Mouse (Mus musculus): ENCODE data around the gene Slc22a27. TPM values are rescaled to one million over a fixed set of nuclear protein-coding genes. Genes with fewer than 3 reads are reported as not detected.
"Not testable (repeated sequence)": the region's sequence is repeated elsewhere in the genome, so short reads cannot be mapped to it uniquely, and the experiment has no call there.

Gene Slc22a27
- total RNA-seq (2021) = not detected

- DNase-seq (ENCODE audit: low spot score) = not testable (repeated sequence)
- intact Hi-C loops (cut with DNase I) = loop anchor here (10.0 kb wide), 1 partner anchor 299 kb away; no protein-coding TSS in a partner anchor
These were observed at the start of gene Slc22a27 for GRCm38 (mm10) chr19:7965927-7966326. Slc22a27 (minus strand) TSS chr19:7966027.

DNA sequence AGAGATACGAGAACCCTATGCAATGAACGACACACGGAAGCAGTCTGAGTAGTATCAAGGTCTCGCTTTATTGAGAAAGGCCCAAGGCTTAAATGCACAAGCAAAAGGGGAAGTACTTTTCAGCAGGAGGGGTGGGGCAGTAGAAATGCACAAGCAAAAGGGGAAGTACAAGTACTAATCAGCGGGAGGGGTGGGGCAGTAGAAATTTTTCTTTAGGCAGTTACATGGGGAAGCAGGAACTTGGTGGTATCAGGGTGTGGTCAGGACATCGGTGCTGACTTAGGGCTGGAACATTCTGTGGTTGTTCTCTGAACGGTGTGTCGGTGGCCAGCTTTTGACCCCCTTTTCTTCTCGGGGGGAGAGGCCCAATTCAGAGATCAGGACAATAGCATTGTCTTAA, 45.8 kb upstream of the Slc22a27 start:
- intact Hi-C loops (cut with DNase I); DNase-seq (ENCODE audit: low spot score): not testable (repeated sequence)

DNA sequence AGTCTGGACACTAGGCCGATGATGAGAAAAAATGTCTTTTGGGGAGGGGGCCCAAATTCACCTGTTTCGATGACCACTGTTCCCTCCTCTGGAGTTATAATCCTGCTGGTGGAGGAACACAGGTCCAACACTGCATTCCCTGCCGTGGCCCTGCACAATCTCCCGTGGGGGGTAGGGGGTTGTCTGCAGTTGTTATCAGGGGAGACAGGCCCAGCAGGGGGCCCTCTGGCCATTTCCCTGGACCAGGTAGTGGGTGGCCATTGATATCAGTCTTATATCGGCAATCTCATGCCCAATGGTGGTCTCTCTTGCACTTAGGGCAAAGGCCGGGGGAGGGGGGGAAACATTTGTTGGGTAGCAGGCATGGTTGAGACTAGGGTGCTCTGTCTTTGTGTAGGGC, 43.3 kb upstream of the Slc22a27 start:
- intact Hi-C loops (cut with DNase I); DNase-seq (ENCODE audit: low spot score): not testable (repeated sequence)

- intact Hi-C loops (cut with DNase I) = loop anchor here (10.0 kb wide), 1 partner anchor 296 kb away; no protein-coding TSS in a partner anchor
- DNase-seq (ENCODE audit: low spot score) = no peak
These were observed 2.9 kb upstream of the Slc22a27 start for GRCm38 (mm10) chr19:7968703-7969102.

- DNase-seq (ENCODE audit: low spot score) = not testable (repeated sequence)
- intact Hi-C loops (cut with DNase I) = loop anchor here (10.0 kb wide), 1 partner anchor 298 kb away; no protein-coding TSS in a partner anchor
These were observed 723 bp upstream of the Slc22a27 start for GRCm38 (mm10) chr19:7966550-7966949.

- DNase-seq (ENCODE audit: low spot score); intact Hi-C loops (cut with DNase I): not testable (repeated sequence)
These were observed 26.4 kb downstream of the Slc22a27 start for GRCm38 (mm10) chr19:7939391-7939790.

DNA sequence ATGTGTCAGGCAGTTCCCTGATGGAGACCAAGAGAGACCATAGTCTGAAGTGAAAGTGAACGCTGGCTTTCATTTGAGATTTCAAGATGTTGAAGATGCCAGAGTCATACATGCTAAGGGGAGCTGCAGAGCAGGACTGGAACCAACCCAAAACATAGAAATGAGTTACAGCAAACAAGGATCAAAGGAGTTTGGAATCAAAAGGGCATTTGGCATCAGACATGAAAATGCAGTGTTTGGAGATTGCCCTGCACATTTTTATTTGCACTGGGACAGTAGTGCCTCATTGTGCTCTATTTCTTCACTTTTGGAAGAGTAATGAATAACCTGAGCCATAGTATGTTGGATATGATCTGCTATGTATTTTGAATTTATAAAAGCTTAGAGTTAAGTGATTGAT, 89.2 kb downstream of the Slc22a27 start:
- intact Hi-C loops (cut with DNase I) = no loop called here
- no peak for DNase-seq (ENCODE audit: low spot score)

- intact Hi-C loops (cut with DNase I) = no loop called here
- no peak for DNase-seq (ENCODE audit: low spot score)
These were observed 136.0 kb downstream of the Slc22a27 start for GRCm38 (mm10) chr19:7829851-7830250.

Small RNAs within 50 kb of the gene (microRNA-seq; reads per million reads assigned to microRNA genes)
- gene Gm24951 = not detected

Other genes starting within 250 kb of the Slc22a27 start
- not detected for gene Slc22a26, start 163.4 kb downstream of the Slc22a27 start, total RNA-seq (2021)
- not detected for gene Slc22a28, start 166.0 kb upstream of the Slc22a27 start, total RNA-seq (2021)

Data from heart, postnatal 25 days (tissue).